Mouse (Mus musculus): Measurements from ENCODE around the gene Rps11. TPM values are rescaled to one million over a fixed set of nuclear protein-coding genes. Genes with fewer than 3 reads are reported as not detected.
"Not testable (repeated sequence)": the region's sequence is repeated elsewhere in the genome, so short reads cannot be mapped to it uniquely, and the experiment has no call there.

Rps11 gene
- polyA plus RNA-seq, 1 experiment from 2014 or later: 1,160 TPM

GRCm38 (mm10) chr7:45128624-45129246 is 4.5 kb upstream of the Rps11 start, which contains the start of gene Rpl13a:
TSS of gene Rpl13a (minus strand) at chr7:45128761.
- H3K9me3 ChIP-seq: 0 out of 2 replicates have a peak, but pooled peaks cover 2% of the 10 kb centered on the region
- ATAC-seq (ENCODE audit: low FRiP score, low read depth): peak; percentile 92
- peaks cover 38% of the 10 kb centered on the region for H3K4me1 ChIP-seq
- peak within 1 kb of the TSS; percentile 94 for H3K4me2 ChIP-seq (replicated peaks)
- H3K27me3 ChIP-seq: 0 out of 2 replicates have a peak, but pooled peaks cover 2% of the 10 kb centered on the region
- H3K4me3 ChIP-seq: peak within 1 kb of the TSS; percentile 94
- peak within 1 kb of the TSS; percentile 90 for H3K27ac ChIP-seq (replicated peaks)
- WGBS: under 1% methylated on average over 48 of the region's 48 CpGs
- peaks cover 27% of the 10 kb centered on the region for H3K36me3 ChIP-seq
- H3K9ac ChIP-seq (replicated peaks): peak within 1 kb of the TSS; percentile 99

GRCm38 (mm10) chr7:45127700-45128224 is 3.5 kb upstream of the Rps11 start:
- H3K4me3 ChIP-seq: peak overlapping the region; percentile 94
- H3K4me1 ChIP-seq: peaks cover 46% of the 10 kb centered on the region

DNA sequence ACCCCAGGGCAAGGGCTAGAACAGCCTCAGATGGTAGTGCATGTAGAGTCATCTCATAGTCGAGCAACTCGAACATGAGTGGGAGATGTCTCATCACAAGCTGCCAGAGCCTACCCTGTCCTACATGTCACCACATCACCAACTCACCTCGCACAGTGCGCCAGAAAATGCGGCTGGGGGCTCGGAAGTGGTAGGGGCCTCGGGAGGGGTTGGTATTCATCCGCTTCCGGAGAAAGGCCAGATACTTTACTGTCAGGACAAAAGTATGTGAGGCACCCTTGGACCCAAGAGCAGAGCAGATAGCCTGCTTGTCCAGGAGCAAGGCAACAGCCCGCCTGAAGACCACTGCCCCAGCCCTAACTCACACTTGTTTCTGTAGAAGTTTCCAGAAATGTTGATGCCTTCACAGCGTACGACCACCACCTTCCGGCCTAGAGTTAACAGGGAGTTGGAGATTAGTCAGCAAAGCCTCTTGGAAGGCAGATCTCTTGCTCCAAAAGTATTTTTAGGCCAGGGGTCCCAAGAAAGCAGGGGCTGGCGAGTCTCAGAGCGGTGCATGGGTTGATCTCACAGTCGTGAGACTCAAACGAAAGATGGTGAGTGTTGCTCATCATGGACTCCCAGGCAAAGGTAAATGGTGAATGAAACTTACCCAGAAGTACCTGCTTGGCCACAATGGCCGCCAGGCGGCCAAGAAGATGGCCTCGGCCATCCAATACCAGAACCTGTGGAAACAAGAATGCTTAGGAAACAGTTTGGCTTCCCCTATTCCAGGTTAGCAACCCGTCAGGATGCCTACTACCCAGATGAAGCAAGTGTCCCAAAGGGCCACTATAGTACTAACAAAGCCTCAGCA is 2.8 kb upstream of the Rps11 start:
- Histone ChIP-seq H3K36me3 (peaks cover 39% of the 10 kb centered on the region), H3K4me1 (peaks cover 51% of the 10 kb centered on the region), H3K27me3 (no peaks in the 10 kb centered on the region), H3K9me3 (no peaks in the 10 kb centered on the region), H3K27ac (replicated peaks) (peak overlapping the region; percentile 90), H3K9ac (replicated peaks) (peak overlapping the region; percentile 99), H3K4me2 (replicated peaks) (peak overlapping the region; percentile 94), H3K4me3 (peak overlapping the region; percentile 94)
- WGBS: 51% methylated on average over 21 of the region's 21 CpGs
- no peak for ATAC-seq (ENCODE audit: low FRiP score, low read depth)

More at GRCm38 (mm10) chr7:45127700-45128224, 3.5 kb upstream of the Rps11 start:
- Histone ChIP-seq H3K4me2 (replicated peaks) (peak overlapping the region; percentile 94), H3K27ac (replicated peaks) (peak overlapping the region; percentile 90), H3K36me3 (peaks cover 32% of the 10 kb centered on the region), H3K9ac (replicated peaks) (peak overlapping the region; percentile 99), H3K9me3 (no peaks in the 10 kb centered on the region), H3K27me3 (no peaks in the 10 kb centered on the region)
- 1% methylated on average over 6 of the region's 6 CpGs for WGBS
- no peak for ATAC-seq (ENCODE audit: low FRiP score, low read depth)

DNA sequence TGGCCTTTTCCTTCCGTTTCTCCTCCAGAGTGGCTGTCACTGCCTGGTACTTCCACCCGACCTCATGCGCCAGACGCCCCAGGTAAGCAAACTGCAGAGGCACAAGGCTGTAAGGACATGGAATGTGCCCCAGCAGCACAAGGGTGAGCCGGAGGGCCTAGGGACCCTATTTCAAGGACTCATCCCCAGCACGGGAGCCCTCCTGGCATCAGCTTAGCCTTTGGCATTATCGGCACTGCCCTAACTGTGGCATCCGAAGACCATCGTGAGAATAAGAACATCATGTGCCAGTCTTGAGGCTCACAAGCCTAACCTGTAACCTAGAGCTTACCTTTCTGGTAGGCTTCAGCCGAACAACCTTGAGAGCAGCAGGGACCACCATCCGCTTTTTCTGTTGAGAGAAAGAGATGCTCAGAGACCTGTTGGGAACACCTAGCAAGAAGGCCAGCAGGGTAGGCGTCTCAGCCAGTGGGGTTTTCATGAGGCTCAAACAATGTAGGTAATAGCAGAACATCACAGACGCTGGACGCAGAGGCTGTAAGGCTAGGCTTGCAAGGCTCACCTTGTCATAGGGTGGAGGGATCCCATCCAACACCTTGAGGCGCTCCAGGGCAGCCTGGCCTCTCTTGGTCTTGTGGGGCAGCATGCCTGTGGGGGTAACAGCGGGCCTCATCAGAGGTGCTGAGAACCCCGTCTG is 2.1 kb upstream of the Rps11 start:
- no peak for ATAC-seq (ENCODE audit: low FRiP score, low read depth)
- Histone ChIP-seq H3K4me1 (peaks cover 53% of the 10 kb centered on the region), H3K9me3 (no peaks in the 10 kb centered on the region), H3K27ac (replicated peaks) (peak overlapping the region; percentile 90), H3K4me2 (replicated peaks) (peak overlapping the region; percentile 94), H3K36me3 (peaks cover 46% of the 10 kb centered on the region), H3K4me3 (peak overlapping the region; percentile 94), H3K27me3 (no peaks in the 10 kb centered on the region), H3K9ac (replicated peaks) (peak overlapping the region; percentile 99)
- WGBS: 78% methylated on average over 17 of the region's 17 CpGs

DNA sequence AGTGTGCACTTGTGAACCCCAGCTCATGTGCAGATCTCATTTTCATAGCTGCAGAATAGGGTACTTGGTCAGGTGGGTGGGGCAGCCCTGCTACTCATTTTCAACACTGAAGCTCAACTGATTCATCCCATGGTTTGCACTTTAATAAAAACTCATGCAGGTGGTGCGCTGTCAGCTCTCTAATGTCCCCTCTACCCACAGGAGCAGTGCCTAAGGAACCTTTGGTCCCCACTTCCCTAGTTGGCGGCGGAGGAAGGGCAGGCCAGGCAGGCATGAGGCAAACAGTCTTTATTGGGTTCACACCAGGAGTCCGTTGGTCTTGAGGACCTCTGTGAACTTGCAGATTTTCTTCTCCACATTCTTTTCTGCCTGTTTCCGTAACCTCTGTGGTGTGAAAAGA is 1.4 kb upstream of the Rps11 start:
- H3K27me3 ChIP-seq; H3K9me3 ChIP-seq; H3K4me3 ChIP-seq; ATAC-seq (ENCODE audit: low FRiP score, low read depth); H3K4me2 ChIP-seq (replicated peaks): not testable (repeated sequence)
- peaks cover 59% of the 10 kb centered on the region for H3K4me1 ChIP-seq
- H3K36me3 ChIP-seq: peaks cover 53% of the 10 kb centered on the region
- 61% methylated on average over 5 of the region's 5 CpGs for WGBS
- H3K9ac ChIP-seq (replicated peaks): peak overlapping the region; percentile 55; the same call in 1 of the 2 replicates
- peak overlapping the region; percentile 85 for H3K27ac ChIP-seq (replicated peaks)

DNA sequence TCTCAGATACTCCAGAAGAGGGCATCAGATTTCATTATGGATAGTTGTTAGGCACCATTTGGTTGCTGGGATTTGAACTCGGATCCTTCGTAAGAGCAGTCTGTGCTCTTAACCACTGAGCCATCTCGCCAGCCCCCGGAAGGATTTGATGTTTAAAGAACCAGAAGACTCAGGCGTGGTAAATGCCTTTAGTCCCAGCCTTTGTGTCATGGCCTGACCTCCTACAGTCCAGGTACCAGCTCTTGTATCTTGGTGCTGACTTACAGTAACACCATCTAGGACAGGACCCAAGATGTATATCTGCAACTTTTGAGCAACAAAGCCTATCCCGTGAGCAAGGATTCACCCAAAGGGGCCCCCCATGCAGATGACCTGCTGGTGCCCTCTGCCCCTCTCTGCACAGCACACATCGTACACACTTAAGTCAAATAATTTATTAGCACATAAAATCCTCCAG is 933 bp upstream of the Rps11 start:
- peaks cover 59% of the 10 kb centered on the region for H3K4me1 ChIP-seq
- H3K4me3 ChIP-seq: peak overlapping the region; percentile 88; the same call in 1 of the 2 replicates
- ATAC-seq (ENCODE audit: low FRiP score, low read depth): no peak
- peak overlapping the region; percentile 85 for H3K27ac ChIP-seq (replicated peaks)
- H3K9me3 ChIP-seq: no peaks in the 10 kb centered on the region
- 21% methylated on average over 7 of the region's 7 CpGs for WGBS
- no peaks in the 10 kb centered on the region for H3K27me3 ChIP-seq
- peak overlapping the region; percentile 50 for H3K4me2 ChIP-seq (replicated peaks)
- peak overlapping the region; percentile 55 for H3K9ac ChIP-seq (replicated peaks)
- peaks cover 58% of the 10 kb centered on the region for H3K36me3 ChIP-seq

DNA sequence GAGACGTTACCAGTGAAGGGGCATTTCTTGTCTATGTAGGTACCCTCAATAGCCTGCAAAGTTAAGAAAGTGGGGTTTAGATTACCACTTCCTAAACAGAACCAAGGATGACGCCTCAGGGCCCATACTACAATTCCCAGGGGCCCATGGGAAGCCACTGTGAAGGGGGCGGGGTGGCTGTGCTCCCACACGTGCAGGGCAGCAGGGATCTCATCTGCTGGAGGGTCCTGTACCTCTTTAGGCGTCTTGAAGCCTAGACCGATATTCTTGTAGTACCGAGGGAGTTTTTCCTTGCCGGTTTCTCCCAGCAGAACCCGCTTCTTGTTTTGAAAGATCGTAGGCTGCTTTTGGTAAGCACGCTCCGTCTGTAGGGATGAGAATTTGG is 1.1 kb downstream of the Rps11 start:
- Histone ChIP-seq H3K4me2 (replicated peaks) (peak overlapping the region; percentile 86), H3K4me1 (peaks cover 51% of the 10 kb centered on the region), H3K27ac (replicated peaks) (peak overlapping the region; percentile 81), H3K36me3 (peaks cover 74% of the 10 kb centered on the region), H3K27me3 (no peaks in the 10 kb centered on the region), H3K4me3 (peak overlapping the region; percentile 88), H3K9me3 (no peaks in the 10 kb centered on the region), H3K9ac (replicated peaks) (peak overlapping the region; percentile 97)
- ATAC-seq (ENCODE audit: low FRiP score, low read depth): no peak
- 23% methylated on average over 12 of the region's 12 CpGs for WGBS

- 88% methylated on average over 15 of the region's 15 CpGs for WGBS
- no peaks in the 10 kb centered on the region for H3K27me3 ChIP-seq
- H3K4me2 ChIP-seq (replicated peaks): peak overlapping the region; percentile 86
- H3K9me3 ChIP-seq: no peaks in the 10 kb centered on the region
- no peak for ATAC-seq (ENCODE audit: low FRiP score, low read depth)
- H3K9ac ChIP-seq (replicated peaks): peak overlapping the region; percentile 97
- peaks cover 79% of the 10 kb centered on the region for H3K36me3 ChIP-seq
- H3K27ac ChIP-seq (replicated peaks): peak overlapping the region; percentile 81; the same call in 1 of the 2 replicates
- H3K4me3 ChIP-seq: peak overlapping the region; percentile 88
- peaks cover 50% of the 10 kb centered on the region for H3K4me1 ChIP-seq
Observed at GRCm38 (mm10) chr7:45122561-45123185, 1.6 kb downstream of the Rps11 start.

- H3K27me3 ChIP-seq: no peaks in the 10 kb centered on the region
- H3K36me3 ChIP-seq: peaks cover 76% of the 10 kb centered on the region
- 0 out of 2 replicates have a peak overlapping the region, but pooled peaks have one; percentile 9 for H3K4me3 ChIP-seq
- H3K27ac ChIP-seq (replicated peaks): no peak overlapping the region
- no peak overlapping the region for H3K4me2 ChIP-seq (replicated peaks)
- peaks cover 43% of the 10 kb centered on the region for H3K4me1 ChIP-seq
- no peak for ATAC-seq (ENCODE audit: low FRiP score, low read depth)
- no peak overlapping the region for H3K9ac ChIP-seq (replicated peaks)
- H3K9me3 ChIP-seq: no peaks in the 10 kb centered on the region
Observed at GRCm38 (mm10) chr7:45121966-45122365, 2.3 kb downstream of the Rps11 start.

DNA sequence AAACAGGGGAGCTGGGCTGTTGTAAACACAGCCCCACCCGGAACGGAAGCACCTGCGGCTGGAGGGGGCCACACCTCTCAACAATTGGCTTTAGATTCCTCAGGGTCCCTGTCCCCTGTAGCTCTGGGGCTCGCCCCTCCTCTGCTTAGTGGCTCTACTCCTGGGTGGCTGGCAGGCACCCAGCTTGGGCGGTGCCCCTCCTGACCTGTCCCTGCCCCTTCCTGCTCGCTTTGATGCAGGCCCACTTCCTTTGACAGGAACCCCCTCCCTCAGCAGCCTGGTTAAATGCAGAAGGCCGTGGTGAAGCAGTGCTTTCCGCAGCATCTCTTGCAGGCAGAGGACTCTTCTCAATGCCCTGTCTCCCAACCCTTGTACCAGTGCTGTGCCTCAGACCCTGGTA is 2.8 kb downstream of the Rps11 start:
- Histone ChIP-seq H3K27me3 (no peaks in the 10 kb centered on the region), H3K4me2 (replicated peaks) (no peak overlapping the region), H3K27ac (replicated peaks) (no peak overlapping the region), H3K4me1 (peaks cover 38% of the 10 kb centered on the region), H3K36me3 (peaks cover 71% of the 10 kb centered on the region), H3K9me3 (no peaks in the 10 kb centered on the region), H3K4me3 (0 out of 2 replicates have a peak overlapping the region, but pooled peaks have one; percentile 9), H3K9ac (replicated peaks) (no peak overlapping the region)
- ATAC-seq (ENCODE audit: low FRiP score, low read depth): no peak
- WGBS: 81% methylated on average over 8 of the region's 8 CpGs
